Mouse (Mus musculus) erythroblast, embryonic 14.5 days (primary cell): Measurements from ENCODE around the gene Mlh3.

ENCODE experiments used
- GATA1 ChIP-seq: IDR thresholded peaks from 2 replicates; pipeline ENCODE4 v1.6.1; 2012; ENCODE audit warnings: low read length, inconsistent platforms, mixed read lengths
- TAL1 ChIP-seq: IDR thresholded peaks from 3 replicates; pipeline ENCODE4 v1.6.1; 2012; ENCODE audit warnings: low read length, inconsistent platforms, mixed read lengths

DNA sequence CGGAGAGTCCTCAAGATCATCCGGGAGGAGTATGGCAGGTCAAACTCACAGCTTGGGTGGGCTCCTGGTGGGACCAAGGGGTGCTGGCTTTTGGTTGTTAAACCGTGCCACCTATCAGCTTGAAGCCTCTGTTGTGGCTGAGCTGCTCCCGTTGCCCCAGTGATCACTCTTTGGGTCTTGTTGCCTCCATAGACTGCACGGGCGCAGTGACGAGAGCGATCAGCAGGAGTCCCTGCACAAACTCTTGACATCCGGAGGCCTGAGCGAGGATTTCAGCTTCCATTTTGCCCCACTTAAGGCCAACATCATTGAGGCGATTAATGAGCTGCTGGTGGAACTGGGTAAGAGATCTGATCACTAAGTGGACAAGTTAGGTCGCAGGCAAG lies 50.5 kb downstream of the Mlh3 start:
- TF ChIP-seq GATA1: no peak
- TF ChIP-seq TAL1: no peak
